Mouse (Mus musculus) embryonic facial prominence, embryonic 12.5 days (tissue): ENCODE results near the gene Hpse. TPM values are rescaled to one million over a fixed set of nuclear protein-coding genes. Genes with fewer than 3 reads are reported as not detected.
A peak's percentile ranks its signal among the peaks of the same experiment; 100 is the strongest.

Experiments used
- ATAC-seq: fragments of 200-750 bp; cut with Nextera tagmentation; 2 replicates; pipeline ENCODE4 v1.8.0; 2017; ENCODE audit not compliant: insufficient number of reproducible peaks, insufficient read depth, low FRiP score, low TSS enrichment
- H3K27ac ChIP-seq: fragments of 300-500 bp; sonication (generic); 2 replicates; pipeline ENCODE4 v1.5.1; 2016; ENCODE audit warnings: mild to moderate bottlenecking
- H3K27me3 ChIP-seq: fragments of 300-500 bp; sonication (generic); 2 replicates; pipeline ENCODE4 v1.6.1; 2016; ENCODE audit warnings: mild to moderate bottlenecking, moderate library complexity
- H3K36me3 ChIP-seq: fragments of 300-500 bp; sonication (generic); 2 replicates; pipeline ENCODE4 v1.6.1; 2016; ENCODE audit warnings: mild to moderate bottlenecking
- H3K4me1 ChIP-seq: fragments of 300-500 bp; sonication (generic); 2 replicates; pipeline ENCODE4 v1.6.1; 2016
- H3K4me2 ChIP-seq: fragments of 300-500 bp; sonication (generic); replicated peaks from 2 replicates; pipeline ENCODE4 v1.6.1; 2016; ENCODE audit warnings: mild to moderate bottlenecking, moderate library complexity
- H3K4me3 ChIP-seq: fragments of 300-500 bp; sonication (generic); 2 replicates; pipeline ENCODE4 v1.5.1; 2016; ENCODE audit warnings: mild to moderate bottlenecking
- H3K9ac ChIP-seq: fragments of 300-500 bp; sonication (generic); 2 replicates; pipeline ENCODE4 v1.6.1; 2016; ENCODE audit warnings: mild to moderate bottlenecking, moderate library complexity
- H3K9me3 ChIP-seq: fragments of 300-500 bp; sonication (generic); 2 replicates; pipeline ENCODE4 v1.6.1; 2016; ENCODE audit warnings: mild to moderate bottlenecking, moderate library complexity
- WGBS: fragments of 180-500 bp; shearing (Covaris S2); methylation state at CpG from one replicate; pipeline ENCODE4 v1.1.7; 2016; 5-methylcytosine and 5-hydroxymethylcytosine counted together
- polyA plus RNA-seq: library from polyadenylated mRNA; unstranded; fragments of >200 nt; fragmentation: Nextera tagmentation; extraction: Ambion mirVana; gene quantifications from 2 replicates; pipeline ENCODE4 v1.2.1, GENCODE M21; 2016

The Hpse gene
- polyA plus RNA-seq, 1 experiment from 2014 or later = 3.1 TPM

DNA sequence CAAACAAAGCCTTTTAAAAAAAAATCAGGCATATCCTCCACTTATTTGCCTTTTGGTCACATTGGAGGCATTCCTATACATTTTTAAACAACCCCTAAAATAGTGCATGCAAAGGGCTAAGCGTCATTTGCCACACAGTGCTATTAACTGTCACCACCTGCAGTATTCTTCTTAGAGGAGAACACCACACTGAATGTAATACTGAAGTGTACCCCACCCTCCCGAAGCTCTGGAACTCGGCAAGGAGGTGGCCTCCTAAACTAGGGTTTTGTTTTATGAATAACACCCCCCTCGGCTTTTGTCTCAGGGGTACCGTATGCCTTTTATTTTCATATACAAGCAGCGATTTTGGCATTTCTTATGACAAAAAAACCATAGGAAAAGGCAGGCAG is 39.0 kb downstream of the Hpse start:
- Histone ChIP-seq H3K9me3 (no peaks in the 10 kb centered on the region), H3K36me3 (no peaks in the 10 kb centered on the region), H3K9ac (no peak overlapping the region), H3K27me3 (no peaks in the 10 kb centered on the region), H3K27ac (no peak overlapping the region), H3K4me1 (no peaks in the 10 kb centered on the region), H3K4me2 (no peak overlapping the region), H3K4me3 (no peak overlapping the region)
- 81% methylated on average over 6 of the region's 6 CpGs for WGBS
- no peak for ATAC-seq

DNA sequence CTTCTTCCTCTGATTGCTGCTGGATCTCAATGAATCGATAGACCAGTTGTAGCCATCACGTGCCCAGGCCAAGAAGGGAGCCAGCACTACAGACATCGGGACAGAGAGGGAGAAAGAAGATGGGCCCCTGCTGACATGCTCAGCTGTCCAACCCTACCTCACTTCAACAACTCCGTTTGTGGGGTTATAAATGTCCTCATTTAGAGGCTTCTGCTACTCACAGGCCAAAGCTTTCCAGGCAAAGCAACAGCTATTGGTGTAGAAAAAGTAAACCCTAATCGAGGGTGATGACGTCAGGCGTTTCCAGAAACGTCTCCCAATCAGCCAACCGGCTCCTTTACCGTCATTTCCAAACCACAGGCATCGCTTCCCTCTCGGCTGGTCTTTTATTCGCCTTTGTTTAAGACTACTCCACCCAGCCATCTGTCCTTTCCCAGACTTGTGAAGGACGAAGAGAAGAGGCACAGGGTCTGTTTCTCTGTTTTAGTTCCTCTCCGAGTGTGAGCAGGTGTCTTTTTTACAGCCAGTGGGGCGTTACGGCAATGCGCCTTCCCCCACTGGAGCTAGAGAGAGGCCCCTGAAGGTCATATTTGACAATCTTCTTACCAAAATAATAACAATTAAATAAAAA is 39.5 kb downstream of the Hpse start:
- ATAC-seq = no peak
- H3K27ac ChIP-seq = no peak overlapping the region
- no peak overlapping the region for H3K9ac ChIP-seq
- H3K4me3 ChIP-seq = no peak overlapping the region
- no peaks in the 10 kb centered on the region for H3K4me1 ChIP-seq
- H3K27me3 ChIP-seq = no peaks in the 10 kb centered on the region
- no peaks in the 10 kb centered on the region for H3K36me3 ChIP-seq
- no peaks in the 10 kb centered on the region for H3K9me3 ChIP-seq
- 74% methylated on average over 18 of the region's 18 CpGs for WGBS
- H3K4me2 ChIP-seq = no peak overlapping the region

DNA sequence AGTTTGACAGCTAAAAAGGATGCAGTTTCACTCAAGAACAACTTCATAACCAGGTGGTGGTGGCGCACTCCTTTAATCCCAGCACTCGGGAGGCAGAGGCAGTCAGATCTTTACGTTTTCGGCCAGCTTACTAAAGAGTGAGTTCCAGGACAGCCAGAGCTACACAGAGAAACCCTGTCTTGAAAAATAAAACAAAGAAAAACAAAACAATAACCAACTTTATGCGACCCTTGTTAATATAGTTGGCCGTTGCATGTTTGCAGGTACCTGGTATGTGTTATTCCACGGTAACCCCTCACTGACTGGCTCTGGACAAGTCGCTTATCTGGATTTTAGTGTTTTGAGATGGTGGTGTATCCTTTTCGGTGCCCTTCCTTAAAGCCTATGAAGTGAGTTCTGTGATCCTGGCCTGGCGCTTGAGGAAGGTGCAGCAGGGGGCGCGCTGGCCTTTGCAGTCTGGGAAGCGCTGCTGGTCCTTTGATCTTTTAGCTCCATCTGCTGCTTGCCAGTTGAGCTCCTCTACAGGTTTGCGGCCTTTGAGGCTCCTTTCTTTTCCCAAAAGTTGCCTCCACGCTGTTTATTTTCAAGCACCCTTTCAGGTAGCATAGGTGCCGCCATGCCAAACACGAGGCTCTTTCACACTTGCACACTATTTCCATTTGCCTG is 44.7 kb downstream of the Hpse start, which contains the start of gene Coq2:
Coq2 (minus strand) TSS at position 430 of the 666 bp plus-strand sequence.
- Histone ChIP-seq H3K27me3 (no peaks in the 10 kb centered on the region), H3K4me2 (peak within 1 kb of the TSS; percentile 65), H3K4me1 (peaks cover 9% of the 10 kb centered on the region; the same call in 1 of the 2 replicates), H3K36me3 (no peaks in the 10 kb centered on the region), H3K27ac (peak within 1 kb of the TSS; percentile 54; the same call in 1 of the 2 replicates), H3K4me3 (peak within 1 kb of the TSS; percentile 82), H3K9me3 (no peaks in the 10 kb centered on the region), H3K9ac (peak within 1 kb of the TSS; percentile 84)
- 10% methylated on average over 17 of the region's 17 CpGs for WGBS
- no peak for ATAC-seq

DNA sequence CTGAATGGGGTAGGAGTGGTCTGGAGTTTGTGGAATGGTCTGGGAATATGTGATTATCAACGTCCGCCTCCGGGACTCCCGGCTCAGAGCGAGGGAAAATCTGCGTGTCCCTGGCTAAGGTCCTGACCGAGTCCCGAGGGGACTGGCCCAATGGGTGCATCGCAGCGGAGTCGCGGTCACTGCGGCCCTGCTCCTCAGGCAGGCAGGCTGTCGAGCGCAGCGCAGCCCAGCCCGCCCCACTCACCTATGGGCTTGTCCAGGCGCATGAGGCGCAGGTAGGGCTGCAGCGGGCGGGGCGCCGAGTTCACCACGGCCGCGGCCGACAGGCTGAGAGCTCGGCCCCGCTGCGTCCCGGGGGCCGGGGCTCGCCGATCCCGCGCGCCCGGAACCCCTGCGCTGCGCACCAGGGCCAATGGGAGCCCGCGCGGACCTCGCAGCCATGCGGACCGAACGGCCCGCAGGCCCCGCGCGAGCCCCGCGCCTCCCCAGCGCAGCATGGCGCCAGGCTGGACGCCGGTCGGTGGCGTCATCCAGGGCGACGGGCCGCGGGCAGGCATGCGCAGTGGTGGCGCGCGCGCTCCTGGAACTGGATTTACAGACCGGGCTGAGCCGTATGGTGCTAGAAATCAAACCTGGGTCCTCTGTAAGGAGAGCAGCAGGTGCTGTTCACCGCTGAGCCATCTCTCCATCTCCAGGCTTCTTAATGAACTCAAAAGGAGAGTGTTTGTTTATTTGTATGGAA is 45.6 kb downstream of the Hpse start:
- Histone ChIP-seq H3K9me3 (no peaks in the 10 kb centered on the region), H3K4me2 (peak overlapping the region; percentile 65), H3K27ac (peak overlapping the region; percentile 54; the same call in 1 of the 2 replicates), H3K4me3 (peak overlapping the region; percentile 82), H3K9ac (peak overlapping the region; percentile 84), H3K36me3 (no peaks in the 10 kb centered on the region), H3K4me1 (peaks cover 9% of the 10 kb centered on the region; the same call in 1 of the 2 replicates), H3K27me3 (no peaks in the 10 kb centered on the region)
- under 1% methylated on average over 71 of the region's 71 CpGs for WGBS
- peak; percentile 96 for ATAC-seq

DNA sequence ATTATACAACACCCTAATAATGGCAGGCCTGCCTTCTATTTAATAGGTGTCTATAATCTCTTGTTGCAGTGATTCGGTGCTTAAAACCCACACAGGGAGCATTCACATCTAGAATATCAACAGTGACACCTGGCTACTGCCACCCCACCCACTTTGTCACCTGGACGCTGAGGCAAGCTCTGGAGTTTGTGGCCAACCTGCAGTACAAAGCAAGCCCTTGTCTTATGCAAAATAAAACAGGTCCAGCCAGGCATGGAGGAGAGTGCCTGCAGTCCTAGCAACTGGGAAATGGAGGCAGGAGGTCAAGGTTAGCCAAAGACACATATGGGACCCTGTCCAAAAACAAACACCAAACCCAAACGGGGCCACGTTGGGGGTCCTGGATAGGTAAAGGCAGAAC is 47.1 kb downstream of the Hpse start:
- ATAC-seq = no peak
- 82% methylated on average over 4 of the region's 4 CpGs for WGBS
- no peaks in the 10 kb centered on the region for H3K27me3 ChIP-seq
- peaks cover 10% of the 10 kb centered on the region for H3K36me3 ChIP-seq
- H3K4me1 ChIP-seq = peaks cover 9% of the 10 kb centered on the region; the same call in 1 of the 2 replicates
- H3K9ac ChIP-seq = no peak overlapping the region
- H3K9me3 ChIP-seq = no peaks in the 10 kb centered on the region
- H3K4me3 ChIP-seq = no peak overlapping the region
- no peak overlapping the region for H3K27ac ChIP-seq
- no peak overlapping the region for H3K4me2 ChIP-seq

DNA sequence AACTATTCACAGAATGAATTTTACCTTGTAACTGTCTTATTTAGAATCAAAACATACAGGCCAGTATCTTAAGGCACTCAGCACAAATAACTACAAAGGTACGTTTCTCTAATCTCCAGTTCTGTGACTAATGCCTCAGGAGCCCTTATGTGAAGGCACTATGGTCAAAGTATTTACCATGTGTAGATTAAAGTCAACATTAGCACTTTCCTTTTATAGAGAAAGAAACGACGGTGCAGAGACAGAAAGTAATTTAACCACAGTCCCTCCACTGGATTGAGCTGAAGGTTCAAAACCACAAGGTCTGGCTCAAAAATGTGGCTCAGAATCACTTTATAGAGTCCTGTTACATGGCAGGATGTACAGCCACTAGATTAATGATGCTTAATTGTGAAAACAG is 47.6 kb downstream of the Hpse start:
- Histone ChIP-seq H3K9me3 (no peaks in the 10 kb centered on the region), H3K27me3 (no peaks in the 10 kb centered on the region), H3K9ac (no peak overlapping the region), H3K4me1 (peaks cover 9% of the 10 kb centered on the region; the same call in 1 of the 2 replicates), H3K27ac (no peak overlapping the region), H3K36me3 (peaks cover 14% of the 10 kb centered on the region), H3K4me2 (no peak overlapping the region), H3K4me3 (no peak overlapping the region)
- no peak for ATAC-seq
- WGBS = 79% methylated on average over 3 of the region's 3 CpGs

DNA sequence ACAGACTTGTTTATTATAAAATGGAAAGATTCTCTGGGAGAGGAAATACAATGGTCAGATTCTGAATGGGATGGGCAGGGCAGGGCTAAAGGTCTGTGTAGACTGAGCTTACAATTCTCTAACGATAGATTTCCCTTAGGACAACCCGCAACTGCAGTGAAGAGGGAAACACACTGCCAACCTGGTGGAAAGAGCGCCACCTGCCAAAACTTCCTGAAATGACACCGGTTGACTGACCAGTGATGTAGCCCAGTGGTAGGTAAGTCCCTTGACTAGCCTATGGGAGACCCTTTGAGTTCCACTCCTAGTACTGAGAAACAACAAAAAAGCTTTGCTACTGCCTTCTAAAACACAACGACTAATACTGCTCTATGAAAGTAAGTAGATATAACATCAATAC is 48.1 kb downstream of the Hpse start:
- WGBS = 20% methylated on average over 5 of the region's 5 CpGs
- Histone ChIP-seq H3K27ac (no peak overlapping the region), H3K9ac (no peak overlapping the region), H3K36me3 (peaks cover 15% of the 10 kb centered on the region), H3K27me3 (no peaks in the 10 kb centered on the region), H3K4me2 (no peak overlapping the region), H3K4me1 (peaks cover 9% of the 10 kb centered on the region; the same call in 1 of the 2 replicates), H3K4me3 (no peak overlapping the region), H3K9me3 (no peaks in the 10 kb centered on the region)
- ATAC-seq = no peak

DNA sequence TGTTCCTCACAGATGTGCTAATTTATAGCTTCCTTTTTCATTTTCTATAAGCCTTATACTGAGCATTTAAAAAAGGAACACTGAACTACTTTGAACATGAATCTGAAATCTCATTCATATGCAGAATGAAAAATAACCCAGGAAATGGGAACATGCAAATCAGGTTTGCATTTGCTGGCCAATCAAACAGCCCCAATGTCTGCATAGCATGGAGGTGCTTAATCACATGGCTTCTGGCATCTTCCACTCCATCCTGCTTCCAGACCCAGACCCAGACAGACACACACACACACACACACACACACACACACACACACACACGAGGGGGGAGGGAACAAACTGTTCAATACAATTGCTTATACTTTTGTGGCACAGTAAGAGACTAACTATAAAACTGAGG is 52.6 kb downstream of the Hpse start:
- H3K9me3 ChIP-seq = no peaks in the 10 kb centered on the region
- no peak overlapping the region for H3K4me3 ChIP-seq
- H3K36me3 ChIP-seq = peaks cover 43% of the 10 kb centered on the region
- WGBS = 83% methylated on average over 1 of the region's 1 CpGs
- H3K27me3 ChIP-seq = no peaks in the 10 kb centered on the region
- H3K9ac ChIP-seq = no peak overlapping the region
- H3K27ac ChIP-seq = no peak overlapping the region
- ATAC-seq = no peak
- H3K4me2 ChIP-seq = no peak overlapping the region
- no peaks in the 10 kb centered on the region for H3K4me1 ChIP-seq

DNA sequence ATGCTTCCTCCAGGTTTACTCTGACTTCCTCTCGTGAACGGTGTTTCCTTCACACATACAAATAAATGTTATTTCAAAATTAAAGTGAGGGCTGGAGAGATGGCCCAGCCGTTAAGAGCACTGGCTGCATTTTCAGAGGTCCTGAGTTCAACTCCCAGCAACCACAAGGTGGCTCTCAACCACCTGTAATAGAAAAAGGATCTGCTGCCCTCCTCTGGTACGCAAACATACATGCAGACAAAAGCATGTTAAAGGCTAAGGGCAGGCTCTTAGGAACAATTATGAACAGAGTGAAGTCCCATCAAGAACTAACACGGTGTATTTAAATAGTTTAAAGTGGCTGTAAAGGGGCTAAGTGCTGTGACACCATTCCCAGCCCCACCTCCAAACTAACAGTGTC is 55.7 kb downstream of the Hpse start:
- Histone ChIP-seq H3K4me3 (no peak overlapping the region), H3K27ac (no peak overlapping the region), H3K4me1 (no peaks in the 10 kb centered on the region), H3K4me2 (no peak overlapping the region), H3K27me3 (no peaks in the 10 kb centered on the region), H3K9me3 (no peaks in the 10 kb centered on the region), H3K36me3 (peaks cover 57% of the 10 kb centered on the region), H3K9ac (no peak overlapping the region)
- no peak for ATAC-seq
- 59% methylated on average over 5 of the region's 5 CpGs for WGBS

DNA sequence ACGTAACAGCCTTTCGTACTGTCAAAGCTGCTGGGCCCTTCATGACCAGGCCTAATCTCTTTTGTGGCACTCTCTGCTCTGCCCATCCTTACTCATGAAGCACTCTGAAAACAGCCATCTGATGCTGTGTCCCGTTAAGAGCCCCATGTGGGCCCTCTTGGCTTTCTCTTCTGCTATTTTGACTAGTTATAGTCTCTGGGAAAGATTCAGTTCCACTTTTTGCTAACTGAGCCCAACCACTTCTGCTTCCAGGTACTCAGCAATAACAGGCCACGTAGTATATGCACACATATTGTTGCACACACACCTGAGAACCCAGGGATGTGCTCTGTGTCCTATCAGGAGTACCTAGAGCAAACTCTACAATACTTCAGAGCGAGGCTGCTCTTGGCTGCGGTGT is 56.5 kb downstream of the Hpse start:
- Histone ChIP-seq H3K9me3 (no peaks in the 10 kb centered on the region), H3K27me3 (no peaks in the 10 kb centered on the region), H3K36me3 (peaks cover 61% of the 10 kb centered on the region), H3K27ac (no peak overlapping the region), H3K4me3 (no peak overlapping the region), H3K4me1 (no peaks in the 10 kb centered on the region), H3K9ac (no peak overlapping the region), H3K4me2 (no peak overlapping the region)
- WGBS = 93% methylated on average over 6 of the region's 6 CpGs
- no peak for ATAC-seq

DNA sequence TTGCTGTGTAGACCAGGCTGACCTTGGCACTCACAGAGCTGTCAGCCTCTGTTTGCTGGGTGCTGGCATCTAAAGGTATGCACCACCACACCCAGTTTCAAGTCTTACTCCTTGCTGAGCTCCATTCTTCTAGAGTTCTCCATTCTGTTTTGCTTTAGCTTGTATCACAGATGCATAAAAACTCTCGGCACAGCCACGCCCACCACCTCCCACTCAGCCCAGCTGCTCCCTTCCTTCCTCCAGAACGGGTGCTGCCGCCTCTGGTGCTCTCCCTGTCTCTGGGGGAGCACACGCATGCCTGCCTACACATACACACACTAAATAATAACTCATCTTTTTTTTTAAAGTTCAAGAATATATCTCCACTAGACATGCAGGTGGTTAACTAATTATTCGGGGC is 61.1 kb downstream of the Hpse start:
- H3K27me3 ChIP-seq = no peaks in the 10 kb centered on the region
- no peaks in the 10 kb centered on the region for H3K9me3 ChIP-seq
- peaks cover 74% of the 10 kb centered on the region for H3K36me3 ChIP-seq
- H3K9ac ChIP-seq = no peak overlapping the region
- H3K27ac ChIP-seq = no peak overlapping the region
- ATAC-seq = no peak
- 86% methylated on average over 6 of the region's 6 CpGs for WGBS
- H3K4me3 ChIP-seq = no peak overlapping the region
- no peaks in the 10 kb centered on the region for H3K4me1 ChIP-seq
- H3K4me2 ChIP-seq = no peak overlapping the region

DNA sequence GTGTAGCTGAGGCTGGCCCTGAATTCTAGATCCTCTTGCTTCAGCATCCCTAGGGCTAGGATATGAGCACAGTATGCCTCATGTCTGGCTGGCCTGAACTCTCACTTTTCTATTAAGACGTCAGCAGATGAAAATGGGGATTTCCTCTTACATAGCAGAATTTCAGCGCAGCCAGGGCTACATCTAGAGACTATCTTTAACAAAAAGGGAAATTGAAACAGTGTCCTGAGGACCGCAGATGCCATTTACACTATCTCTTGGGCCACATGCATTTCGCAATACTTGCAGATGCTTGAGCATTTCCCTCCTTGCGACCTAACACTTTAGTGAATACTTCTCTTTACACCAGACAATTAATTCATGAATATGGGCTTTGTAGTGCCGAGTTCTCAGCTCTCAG is 63.2 kb downstream of the Hpse start:
- ATAC-seq = no peak
- H3K36me3 ChIP-seq = peaks cover 63% of the 10 kb centered on the region

More for the DNA sequence above, 63.2 kb downstream of the Hpse start:
- no peak overlapping the region for H3K27ac ChIP-seq
- no peak overlapping the region for H3K9ac ChIP-seq
- H3K9me3 ChIP-seq = no peaks in the 10 kb centered on the region
- H3K4me3 ChIP-seq = no peak overlapping the region
- no peaks in the 10 kb centered on the region for H3K4me1 ChIP-seq
- H3K4me2 ChIP-seq = no peak overlapping the region
- 81% methylated on average over 6 of the region's 6 CpGs for WGBS
- no peaks in the 10 kb centered on the region for H3K27me3 ChIP-seq
